Mouse (Mus musculus) brain, embryonic 14.5 days (tissue): Measurements from ENCODE around the gene Plekha6.

Experiments
- CTCF ChIP-seq: fragments of 200-500 bp; IDR thresholded peaks from 2 replicates; pipeline ENCODE4 v1.5.1; 2012; ENCODE audit warnings: inconsistent platforms, mild to moderate bottlenecking, moderate library complexity, borderline replicate concordance; ENCODE audit not compliant: insufficient read depth, insufficient read length; ENCODE audit errors: extremely low read depth
- POLR2A ChIP-seq: fragments of 200-500 bp; IDR thresholded peaks from 2 replicates; pipeline ENCODE4 v1.6.1; 2012; ENCODE audit warnings: mild to moderate bottlenecking, inconsistent platforms, borderline replicate concordance; ENCODE audit not compliant: poor library complexity, insufficient read depth, insufficient read length, severe bottlenecking; ENCODE audit errors: extremely low read depth

DNA sequence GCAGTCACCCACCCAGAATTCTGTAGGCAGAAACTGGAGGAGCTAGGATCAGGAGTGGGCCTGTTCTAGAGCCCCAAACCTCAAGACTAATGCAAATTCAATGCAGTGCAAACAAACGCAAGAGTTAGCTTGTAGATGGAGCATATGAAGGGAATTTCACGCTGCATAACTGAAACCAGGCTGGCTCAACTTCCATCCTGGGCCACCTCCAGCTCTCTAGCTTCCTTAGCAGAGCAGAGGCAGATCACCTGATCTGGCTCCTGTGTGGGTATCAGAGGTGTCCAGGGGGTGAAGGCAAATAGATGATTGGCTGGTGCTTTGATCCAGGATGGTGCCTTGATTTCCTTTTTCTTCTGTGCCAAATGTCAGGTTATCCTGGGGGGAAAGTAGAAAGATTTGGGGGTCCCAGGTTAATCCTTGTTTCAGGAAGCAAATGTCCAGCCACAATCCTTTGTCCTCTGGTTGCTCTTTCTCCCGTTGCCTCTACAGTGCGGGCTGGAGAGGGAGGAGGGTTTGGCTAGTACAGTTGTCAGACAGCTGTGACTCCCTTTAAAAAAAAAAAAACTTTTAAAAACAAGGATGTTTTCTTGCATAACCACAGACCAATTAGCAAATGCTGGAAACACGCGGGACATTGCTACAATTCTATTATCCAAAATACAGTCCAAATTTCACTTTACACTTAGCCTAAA, 75.3 kb downstream of the Plekha6 start:
- TF ChIP-seq POLR2A (no peak), CTCF (no peak)
